Mouse (Mus musculus) layer of hippocampus, postnatal 25 days (tissue): Measurements from ENCODE around the gene Magi2. TPM values are rescaled to one million over a fixed set of nuclear protein-coding genes. Genes with fewer than 3 reads are reported as not detected.
"Not testable (repeated sequence)": the region's sequence is repeated elsewhere in the genome, so short reads cannot be mapped to it uniquely, and the experiment has no call there.

Experiments used
- DNase-seq, 2 experiments: peaks; one replicate each; pipeline ENCODE4 v3.0.0; 2022; ENCODE audit warnings: mixed read lengths in 2 of 2, low spot score in 1 of 2; ENCODE audit errors: extremely low spot score in 1 of 2
- total RNA-seq, 2 experiments: library from RNA; stranded (reverse); gene quantifications; 2 replicates each; pipeline ENCODE4 v1.2.3; 2021

Gene Magi2
- total RNA-seq, 2 experiments from 2014 or later = 102 to 143 TPM

GRCm38 (mm10) chr5:20469721-20470120, 1242.9 kb downstream of the Magi2 start:
- no peak for DNase-seq

- no peak for DNase-seq
Measured at GRCm38 (mm10) chr5:20470466-20470865, 1243.6 kb downstream of the Magi2 start.

GRCm38 (mm10) chr5:20484505-20484904, 1257.7 kb downstream of the Magi2 start:
- DNase-seq = no peak

GRCm38 (mm10) chr5:20491911-20492310, 1265.1 kb downstream of the Magi2 start:
- DNase-seq = no peak

- DNase-seq = no peak
Measured at GRCm38 (mm10) chr5:20492679-20493078, 1265.8 kb downstream of the Magi2 start.

- DNase-seq = no peak
Measured at GRCm38 (mm10) chr5:20494010-20494409, 1267.2 kb downstream of the Magi2 start.

- DNase-seq = no peak
Measured at GRCm38 (mm10) chr5:20496924-20497323, 1270.1 kb downstream of the Magi2 start.

GRCm38 (mm10) chr5:20499031-20499600, 1272.3 kb downstream of the Magi2 start:
- no peak for DNase-seq

- no peak for DNase-seq
Measured at GRCm38 (mm10) chr5:20508609-20509008, 1281.8 kb downstream of the Magi2 start.

GRCm38 (mm10) chr5:20509606-20510005, 1282.8 kb downstream of the Magi2 start:
- DNase-seq = no peak

- no peak for DNase-seq
Measured at GRCm38 (mm10) chr5:20512377-20513126, 1285.7 kb downstream of the Magi2 start.

- no peak for DNase-seq
Measured at GRCm38 (mm10) chr5:20521639-20522038, 1294.8 kb downstream of the Magi2 start.

- no peak for DNase-seq
Measured at GRCm38 (mm10) chr5:20522047-20522446, 1295.2 kb downstream of the Magi2 start.

GRCm38 (mm10) chr5:20523776-20524175, 1296.9 kb downstream of the Magi2 start:
- no peak for DNase-seq

- not testable (repeated sequence) for DNase-seq
Measured at GRCm38 (mm10) chr5:20526588-20526987, 1299.8 kb downstream of the Magi2 start.

GRCm38 (mm10) chr5:20536544-20536943, 1309.7 kb downstream of the Magi2 start:
- DNase-seq = no peak

GRCm38 (mm10) chr5:20537369-20538022, 1310.7 kb downstream of the Magi2 start:
- DNase-seq = no peak

- no peak for DNase-seq
Measured at GRCm38 (mm10) chr5:20544374-20544773, 1317.5 kb downstream of the Magi2 start.

GRCm38 (mm10) chr5:20559378-20559777, 1332.5 kb downstream of the Magi2 start:
- no peak for DNase-seq

- no peak for DNase-seq
Measured at GRCm38 (mm10) chr5:20559821-20560220, 1333.0 kb downstream of the Magi2 start.

GRCm38 (mm10) chr5:20568421-20568820, 1341.6 kb downstream of the Magi2 start:
- peak in 1 of 2 experiments; percentile 46 for DNase-seq

GRCm38 (mm10) chr5:20568966-20569365, 1342.1 kb downstream of the Magi2 start:
- no peak for DNase-seq
